Mouse (Mus musculus) forebrain, embryonic 13.5 days (tissue): ENCODE measurements around the gene Gstp2. TPM values are rescaled to one million over a fixed set of nuclear protein-coding genes. Genes with fewer than 3 reads are reported as not detected.

Source experiments
- ATAC-seq: fragments of 200-750 bp; cut with Nextera tagmentation; 2 replicates; pipeline ENCODE4 v1.8.0; 2017
- H3K27ac ChIP-seq: fragments of 300-500 bp; sonication (generic); 2 replicates; pipeline ENCODE4 v1.5.1; 2015; ENCODE audit warnings: inconsistent platforms, mild to moderate bottlenecking, moderate library complexity
- H3K27me3 ChIP-seq: fragments of 300-500 bp; sonication (generic); 2 replicates; pipeline ENCODE4 v1.6.1; 2015; ENCODE audit warnings: mild to moderate bottlenecking, inconsistent platforms
- H3K36me3 ChIP-seq: fragments of 300-500 bp; sonication (generic); 2 replicates; pipeline ENCODE4 v1.6.1; 2015; ENCODE audit warnings: mild to moderate bottlenecking, inconsistent platforms; ENCODE audit not compliant: poor library complexity, severe bottlenecking
- H3K4me1 ChIP-seq: fragments of 300-500 bp; sonication (generic); 2 replicates; pipeline ENCODE4 v1.6.1; 2015; ENCODE audit warnings: inconsistent platforms
- H3K4me2 ChIP-seq: fragments of 300-500 bp; sonication (generic); 2 replicates; pipeline ENCODE4 v1.6.1; 2015; ENCODE audit warnings: inconsistent platforms, mild to moderate bottlenecking, moderate library complexity
- H3K4me3 ChIP-seq: fragments of 300-500 bp; sonication (generic); 2 replicates; pipeline ENCODE4 v1.5.1; 2015; ENCODE audit warnings: mild to moderate bottlenecking, inconsistent platforms
- H3K9ac ChIP-seq: fragments of 300-500 bp; sonication (generic); 2 replicates; pipeline ENCODE4 v1.6.1; 2015; ENCODE audit warnings: mild to moderate bottlenecking, inconsistent platforms
- H3K9me3 ChIP-seq: fragments of 300-500 bp; sonication (generic); replicated peaks from 2 replicates; pipeline ENCODE4 v1.6.1; 2016; ENCODE audit warnings: inconsistent platforms
- WGBS: fragments of 180-500 bp; shearing (Covaris S2); methylation state at CpG from one replicate; pipeline ENCODE4 v1.1.7; 2015; 5-methylcytosine and 5-hydroxymethylcytosine counted together
- polyA plus RNA-seq: library from polyadenylated mRNA; unstranded; fragments of >200 nt; fragmentation: Nextera tagmentation; extraction: Ambion mirVana; gene quantifications from 2 replicates; pipeline ENCODE4 v1.2.1, GENCODE M21; 2015

The Gstp2 gene
- polyA plus RNA-seq: 1.0 and 2.5 TPM in 2 replicates

- H3K4me2 ChIP-seq: no peak within 1 kb of the TSS; the same call in 1 of the 2 replicates
- H3K9ac ChIP-seq: no peak within 1 kb of the TSS
- H3K27ac ChIP-seq: no peak within 1 kb of the TSS
- H3K4me3 ChIP-seq: no peak within 1 kb of the TSS
- no peaks in the 10 kb centered on the region for H3K27me3 ChIP-seq
- whole genome bisulfite sequencing: 51% methylated on average over 16 of the region's 16 CpGs
- H3K4me1 ChIP-seq: 0 out of 2 replicates have a peak, but pooled peaks cover 4% of the 10 kb centered on the region
- H3K9me3 ChIP-seq: peaks cover 3% of the 10 kb centered on the region; the same call in 1 of the 2 replicates
- ATAC-seq: no peak
- H3K36me3 ChIP-seq: no peaks in the 10 kb centered on the region
Observed at GRCm38 (mm10) chr19:4045966-4046865, at the start of gene Gstp2. Gene Gstp2, minus strand, starts transcription at chr19:4046023.

DNA sequence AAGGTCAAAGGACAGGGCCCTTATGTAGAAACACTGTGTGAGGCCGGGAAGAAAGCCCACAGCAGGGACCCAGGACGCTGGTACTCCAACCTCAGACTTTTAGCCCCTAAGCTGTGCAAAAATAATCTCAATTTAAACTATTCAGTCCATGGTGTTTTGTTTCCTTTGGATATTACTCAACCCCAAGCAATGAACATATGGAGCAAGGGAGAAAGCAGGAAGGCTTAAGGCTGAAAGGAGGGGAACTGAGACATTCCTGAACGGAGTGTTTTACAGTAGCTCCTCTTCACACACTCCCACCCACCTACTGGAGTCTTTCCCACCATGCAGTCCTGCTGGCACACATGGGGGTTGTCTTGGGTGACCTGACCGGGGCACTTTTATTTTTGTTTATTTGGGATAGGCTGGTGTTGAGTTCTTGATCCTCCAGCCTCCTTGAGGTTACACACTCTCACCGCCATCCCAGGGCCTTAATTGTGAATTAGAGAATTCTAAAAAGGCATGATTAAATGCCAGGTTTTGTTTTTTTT, 49.0 kb upstream of the Gstp2 start:
- Histone ChIP-seq H3K27me3 (peaks cover 6% of the 10 kb centered on the region; the same call in 1 of the 2 replicates), H3K9ac (no peak overlapping the region), H3K9me3 (no peaks in the 10 kb centered on the region), H3K4me3 (no peak overlapping the region), H3K27ac (no peak overlapping the region), H3K4me2 (no peak overlapping the region), H3K36me3 (no peaks in the 10 kb centered on the region), H3K4me1 (peaks cover 34% of the 10 kb centered on the region)
- 80% methylated on average over 5 of the region's 5 CpGs for WGBS
- ATAC-seq: no peak

DNA sequence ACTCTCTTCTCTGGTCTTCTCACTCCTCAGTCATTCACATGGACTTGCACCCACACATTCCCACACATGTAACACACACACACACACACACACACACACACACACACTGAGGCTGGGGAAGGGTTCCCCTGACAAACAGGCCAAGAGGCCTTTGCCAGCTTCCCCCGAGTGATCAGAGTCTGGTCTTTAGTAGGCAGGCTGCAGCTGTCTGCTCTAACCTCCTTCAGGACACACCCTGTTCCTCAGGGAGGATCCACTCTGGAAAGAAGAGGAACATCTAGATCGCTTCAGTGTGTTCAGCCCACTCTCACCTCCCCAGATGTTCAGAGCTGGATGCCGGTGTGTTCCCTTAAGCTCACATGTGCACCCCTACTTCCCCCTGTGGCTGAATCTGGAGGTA, 48.5 kb upstream of the Gstp2 start:
- no peak overlapping the region for H3K27ac ChIP-seq
- no peak for ATAC-seq
- H3K4me2 ChIP-seq: no peak overlapping the region
- peaks cover under 1% of the 10 kb centered on the region; the same call in 1 of the 2 replicates for H3K27me3 ChIP-seq
- H3K9ac ChIP-seq: no peak overlapping the region
- H3K4me1 ChIP-seq: peaks cover 29% of the 10 kb centered on the region
- H3K36me3 ChIP-seq: no peaks in the 10 kb centered on the region
- H3K4me3 ChIP-seq: no peak overlapping the region
- WGBS: 83% methylated on average over 3 of the region's 3 CpGs
- H3K9me3 ChIP-seq: no peaks in the 10 kb centered on the region

DNA sequence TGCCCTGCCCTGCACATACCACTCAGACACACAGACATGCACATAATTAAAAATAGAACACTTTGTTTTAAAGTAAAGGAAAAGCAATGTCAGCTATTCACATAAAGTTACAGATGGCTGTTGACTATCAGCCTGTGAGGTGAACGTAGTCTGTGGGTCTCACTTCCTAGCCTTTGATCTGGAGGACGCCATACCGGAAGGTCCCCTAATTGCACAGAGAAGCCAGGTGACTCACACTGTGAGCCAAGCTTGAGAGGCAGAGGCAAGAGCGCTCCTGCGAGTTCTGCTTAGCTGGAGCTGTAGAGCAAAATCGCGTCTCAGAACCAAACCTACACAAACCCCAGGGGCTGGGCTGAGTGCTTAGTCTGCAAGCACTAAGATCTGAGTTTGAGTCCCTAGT, 47.9 kb upstream of the Gstp2 start:
- ATAC-seq: no peak
- H3K36me3 ChIP-seq: no peaks in the 10 kb centered on the region

GRCm38 (mm10) chr19:4092750-4093149, 46.9 kb upstream of the Gstp2 start:
- H3K4me1 ChIP-seq: peaks cover 18% of the 10 kb centered on the region
- no peaks in the 10 kb centered on the region for H3K9me3 ChIP-seq
- 90% methylated on average over 3 of the region's 3 CpGs for WGBS
- no peak overlapping the region for H3K4me3 ChIP-seq
- H3K9ac ChIP-seq: no peak overlapping the region
- H3K4me2 ChIP-seq: no peak overlapping the region
- H3K27me3 ChIP-seq: no peaks in the 10 kb centered on the region
- no peak overlapping the region for H3K27ac ChIP-seq
- ATAC-seq: no peak
- H3K36me3 ChIP-seq: no peaks in the 10 kb centered on the region

More for the DNA sequence above, 47.9 kb upstream of the Gstp2 start:
- Histone ChIP-seq H3K9ac (no peak overlapping the region), H3K9me3 (no peaks in the 10 kb centered on the region), H3K4me2 (no peak overlapping the region), H3K4me1 (peaks cover 29% of the 10 kb centered on the region), H3K27ac (no peak overlapping the region), H3K4me3 (no peak overlapping the region), H3K27me3 (no peaks in the 10 kb centered on the region)
- 78% methylated on average over 7 of the region's 7 CpGs for WGBS

DNA sequence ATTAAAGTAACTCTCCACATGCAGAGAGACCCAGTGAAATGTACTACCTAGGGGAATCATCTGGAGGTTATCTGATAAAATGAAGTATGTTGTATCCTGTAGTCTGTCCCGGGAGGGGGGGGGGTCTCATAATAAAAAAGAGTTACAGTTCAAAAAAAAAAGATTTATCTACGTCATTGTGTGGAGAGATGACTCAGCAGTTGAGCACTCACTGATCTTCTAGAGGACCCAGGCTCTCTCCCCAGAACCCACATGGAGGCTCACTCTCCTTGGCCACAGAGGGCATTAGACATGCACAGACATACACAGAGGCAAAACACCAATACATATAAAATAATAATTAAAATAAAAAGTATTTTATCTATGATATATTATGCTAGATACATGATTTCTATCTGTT, 45.6 kb upstream of the Gstp2 start:
- no peak overlapping the region for H3K27ac ChIP-seq
- no peak overlapping the region for H3K4me2 ChIP-seq
- H3K4me1 ChIP-seq: peaks cover 12% of the 10 kb centered on the region
- no peak overlapping the region for H3K9ac ChIP-seq
- H3K4me3 ChIP-seq: no peak overlapping the region
- H3K27me3 ChIP-seq: no peaks in the 10 kb centered on the region
- no peaks in the 10 kb centered on the region for H3K9me3 ChIP-seq
- ATAC-seq: no peak
- H3K36me3 ChIP-seq: no peaks in the 10 kb centered on the region
- 74% methylated on average over 2 of the region's 2 CpGs for WGBS

GRCm38 (mm10) chr19:4090446-4090845, 44.6 kb upstream of the Gstp2 start:
- H3K4me1 ChIP-seq: peaks cover 6% of the 10 kb centered on the region
- no peaks in the 10 kb centered on the region for H3K9me3 ChIP-seq
- 85% methylated on average over 3 of the region's 3 CpGs for WGBS
- no peaks in the 10 kb centered on the region for H3K27me3 ChIP-seq
- no peak for ATAC-seq
- H3K4me3 ChIP-seq: no peak overlapping the region
- no peak overlapping the region for H3K27ac ChIP-seq
- H3K36me3 ChIP-seq: no peaks in the 10 kb centered on the region
- no peak overlapping the region for H3K4me2 ChIP-seq
- H3K9ac ChIP-seq: no peak overlapping the region

- H3K4me1 ChIP-seq: peaks cover 6% of the 10 kb centered on the region
- H3K4me2 ChIP-seq: no peak overlapping the region
- no peak overlapping the region for H3K27ac ChIP-seq
- H3K4me3 ChIP-seq: no peak overlapping the region
- ATAC-seq: no peak
- H3K9ac ChIP-seq: 0 out of 2 replicates have a peak overlapping the region, but pooled peaks have one; percentile 5
- H3K27me3 ChIP-seq: no peaks in the 10 kb centered on the region
- H3K36me3 ChIP-seq: no peaks in the 10 kb centered on the region
- 50% methylated on average over 6 of the region's 6 CpGs for WGBS
- H3K9me3 ChIP-seq: no peaks in the 10 kb centered on the region
Observed at GRCm38 (mm10) chr19:4089128-4089527, 43.3 kb upstream of the Gstp2 start.

- 66% methylated on average over 5 of the region's 5 CpGs for WGBS
- no peak overlapping the region for H3K9ac ChIP-seq
- no peak overlapping the region for H3K4me3 ChIP-seq
- H3K27ac ChIP-seq: no peak overlapping the region
- no peaks in the 10 kb centered on the region for H3K36me3 ChIP-seq
- 0 out of 2 replicates have a peak, but pooled peaks cover 7% of the 10 kb centered on the region for H3K27me3 ChIP-seq
- H3K9me3 ChIP-seq: no peaks in the 10 kb centered on the region
- ATAC-seq: no peak
- no peak overlapping the region for H3K4me2 ChIP-seq
- peaks cover 6% of the 10 kb centered on the region for H3K4me1 ChIP-seq
Observed at GRCm38 (mm10) chr19:4088146-4088545, 42.3 kb upstream of the Gstp2 start.

DNA sequence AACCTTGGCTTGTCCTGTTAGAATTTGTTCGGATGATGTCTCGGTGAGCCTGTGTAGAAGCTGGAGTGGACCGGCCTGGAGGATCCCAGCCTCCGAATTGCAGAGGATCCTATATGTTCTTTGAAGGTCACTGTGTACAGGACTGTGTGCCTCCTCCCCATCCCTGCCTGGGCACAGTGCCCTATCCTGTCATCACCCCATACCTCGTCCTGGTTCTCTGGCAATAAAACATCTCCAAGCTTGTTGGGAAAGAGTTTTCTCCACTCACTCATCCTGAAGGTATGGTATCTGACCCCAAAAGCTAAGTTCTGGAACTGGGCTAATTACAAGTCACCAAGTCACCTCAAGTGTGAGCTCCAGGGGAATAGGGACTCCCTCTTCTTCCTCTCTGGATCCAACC, 41.3 kb upstream of the Gstp2 start:
- H3K9ac ChIP-seq: no peak overlapping the region
- no peaks in the 10 kb centered on the region for H3K36me3 ChIP-seq
- no peak overlapping the region for H3K4me2 ChIP-seq
- ATAC-seq: no peak
- 0 out of 2 replicates have a peak, but pooled peaks cover 7% of the 10 kb centered on the region for H3K27me3 ChIP-seq
- no peak overlapping the region for H3K27ac ChIP-seq
- peaks cover 6% of the 10 kb centered on the region for H3K4me1 ChIP-seq
- H3K4me3 ChIP-seq: no peak overlapping the region
- no peaks in the 10 kb centered on the region for H3K9me3 ChIP-seq
- WGBS: 95% methylated on average over 5 of the region's 5 CpGs

DNA sequence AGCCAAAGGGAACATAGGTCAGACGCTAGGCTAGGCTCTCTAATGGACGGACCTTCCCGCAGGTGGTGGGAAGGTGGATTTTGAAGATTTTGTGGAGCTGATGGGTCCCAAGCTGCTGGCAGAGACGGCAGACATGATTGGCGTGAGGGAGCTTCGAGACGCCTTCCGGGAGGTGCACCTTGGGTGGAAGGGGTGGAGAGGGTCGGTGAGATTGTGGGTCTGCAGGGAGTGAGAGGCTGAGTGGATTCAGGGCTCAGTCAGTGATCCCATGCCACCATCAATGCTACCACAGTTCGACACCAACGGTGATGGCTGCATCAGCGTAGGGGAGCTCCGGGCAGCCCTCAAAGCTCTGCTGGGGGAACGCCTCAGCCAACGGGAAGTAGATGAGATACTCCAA, 40.3 kb upstream of the Gstp2 start:
- ATAC-seq: no peak
- no peak overlapping the region for H3K4me3 ChIP-seq
- no peak overlapping the region for H3K4me2 ChIP-seq
- peaks cover 6% of the 10 kb centered on the region for H3K4me1 ChIP-seq
- H3K36me3 ChIP-seq: no peaks in the 10 kb centered on the region
- no peak overlapping the region for H3K27ac ChIP-seq
- no peaks in the 10 kb centered on the region for H3K9me3 ChIP-seq
- WGBS: 93% methylated on average over 15 of the region's 15 CpGs
- H3K27me3 ChIP-seq: 0 out of 2 replicates have a peak, but pooled peaks cover 7% of the 10 kb centered on the region
- no peak overlapping the region for H3K9ac ChIP-seq

- no peak for ATAC-seq
- Histone ChIP-seq H3K4me3 (no peak overlapping the region), H3K36me3 (no peaks in the 10 kb centered on the region), H3K27me3 (0 out of 2 replicates have a peak, but pooled peaks cover 7% of the 10 kb centered on the region), H3K9ac (no peak overlapping the region), H3K27ac (no peak overlapping the region), H3K4me2 (no peak overlapping the region), H3K9me3 (no peaks in the 10 kb centered on the region), H3K4me1 (peaks cover 6% of the 10 kb centered on the region)
- 100% methylated on average over 1 of the region's 1 CpGs for WGBS
Observed at GRCm38 (mm10) chr19:4084984-4085383, 39.2 kb upstream of the Gstp2 start.
